Mouse (Mus musculus) frontal cortex, postnatal 14 days (tissue): Measurements from ENCODE around the gene Kdm6a.

Experiments
- DNase-seq, 2 experiments: peaks; one replicate each; pipeline ENCODE4 v3.0.0; 2022; ENCODE audit warnings: low spot score in 2 of 2

The Kdm6a gene

DNA sequence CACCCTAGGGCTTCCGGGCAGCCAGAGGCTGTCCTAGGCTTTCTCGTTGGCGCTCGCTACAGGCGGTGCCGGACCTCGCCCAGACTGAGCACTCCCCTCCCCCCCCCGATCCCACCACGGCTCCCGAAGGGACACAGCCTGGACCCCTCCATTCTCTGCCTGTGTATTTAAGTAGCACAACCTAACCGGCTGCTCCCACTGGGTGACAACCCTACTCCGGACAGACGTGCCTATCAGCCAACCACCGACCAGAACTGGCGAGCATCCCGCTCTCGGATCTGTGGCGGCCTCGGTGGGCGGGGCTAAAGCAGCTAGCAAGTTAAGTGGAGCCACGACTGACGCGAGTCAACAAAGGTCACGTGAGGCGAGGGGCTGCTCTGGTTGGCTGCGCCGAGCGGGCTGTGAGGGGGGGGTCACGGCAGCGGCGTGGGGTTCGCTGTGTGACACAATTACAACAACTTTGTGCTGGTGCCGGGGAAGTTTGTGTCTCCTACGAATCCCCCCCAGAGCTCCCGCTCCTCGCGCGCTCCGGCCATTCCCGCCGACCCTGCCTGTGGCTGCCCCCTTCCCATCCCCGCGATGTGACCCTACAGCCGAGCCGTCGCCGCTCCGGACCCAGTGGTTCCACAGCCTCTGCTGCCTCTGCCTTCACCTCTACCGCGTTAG is at the start of gene Kdm6a:
Gene Kdm6a (plus strand): TSS at position 384 of the 666 bp plus-strand sequence.
- DNase-seq = peak; percentile 99 to 100

DNA sequence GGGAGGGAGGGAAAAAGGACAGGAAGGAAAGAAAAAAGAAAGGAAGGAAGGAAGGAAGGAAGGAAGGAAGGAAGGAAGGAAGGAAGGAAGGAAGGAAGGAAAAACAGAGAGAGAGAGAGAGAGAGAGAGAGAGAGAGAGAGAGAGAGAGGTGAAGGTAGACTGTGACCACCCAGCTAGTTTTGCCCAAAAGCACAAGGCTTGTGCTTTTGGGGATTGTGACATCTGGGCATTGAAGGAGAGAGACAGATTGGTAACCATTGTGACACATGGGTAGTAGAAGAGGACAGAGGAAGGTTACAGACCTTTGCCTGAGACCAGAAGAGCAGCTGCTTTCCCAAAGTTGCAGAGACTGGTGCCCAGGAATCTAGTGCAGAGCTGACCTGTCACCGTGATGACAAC is 16.8 kb upstream of the Kdm6a start, which contains the start of gene Dusp21:
Gene Dusp21 (plus strand): TSS at position 301 of the 400 bp plus-strand sequence.
- DNase-seq = no peak

DNA sequence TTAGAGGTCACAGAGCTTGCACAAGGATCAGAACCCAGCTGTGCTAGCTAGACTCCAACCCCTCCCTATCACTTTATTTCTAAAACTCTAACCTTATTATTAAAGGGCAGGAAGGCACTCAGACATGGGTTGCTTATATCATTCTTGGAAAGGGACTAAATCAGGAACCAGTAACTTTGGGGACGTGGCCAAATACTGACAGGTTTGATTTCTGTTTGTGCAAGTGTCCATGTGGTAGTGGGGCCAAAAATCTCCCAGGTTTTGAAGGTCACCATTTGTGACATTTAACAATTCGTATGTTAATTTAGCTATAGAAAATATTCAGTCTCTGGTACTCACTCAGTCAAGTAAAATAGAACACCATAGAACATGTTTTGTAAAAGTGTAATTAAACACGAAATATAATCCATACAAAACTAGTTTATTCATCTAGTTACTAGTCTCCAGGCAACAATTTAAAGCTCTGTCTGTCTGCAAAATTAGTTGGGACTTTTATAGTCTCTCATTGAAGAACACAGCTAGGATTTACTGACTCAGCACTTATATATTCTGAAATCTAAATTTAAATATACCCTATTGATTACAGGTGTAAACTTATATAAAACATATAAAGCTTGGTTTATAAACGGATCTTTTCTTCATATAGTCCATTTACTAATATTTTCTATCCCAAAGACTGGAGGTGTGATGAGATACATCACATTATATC is 1.5 kb upstream of the Kdm6a start:
- no peak for DNase-seq

DNA sequence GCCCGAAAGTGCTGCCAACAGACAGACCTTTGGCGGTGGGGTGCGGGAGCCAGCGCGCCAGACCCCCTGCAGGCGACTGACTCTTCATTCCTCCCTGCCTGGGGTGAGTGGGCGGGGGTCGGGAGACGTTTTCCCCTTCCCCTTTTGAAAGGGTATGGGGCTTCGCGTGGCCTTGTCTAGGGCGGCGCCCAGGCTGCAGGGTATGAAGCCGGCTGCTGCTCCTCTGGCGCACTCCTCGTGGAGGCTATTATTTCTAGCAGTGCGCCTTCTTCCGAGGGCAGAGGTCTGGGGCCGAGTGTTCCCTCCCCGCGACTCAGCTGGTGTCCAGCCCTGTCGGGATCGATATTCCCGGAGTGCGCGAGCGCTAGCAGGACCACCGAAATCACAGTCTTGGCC is 581 bp upstream of the Kdm6a start:
- DNase-seq = peak in 1 of 2 experiments; percentile 61

DNA sequence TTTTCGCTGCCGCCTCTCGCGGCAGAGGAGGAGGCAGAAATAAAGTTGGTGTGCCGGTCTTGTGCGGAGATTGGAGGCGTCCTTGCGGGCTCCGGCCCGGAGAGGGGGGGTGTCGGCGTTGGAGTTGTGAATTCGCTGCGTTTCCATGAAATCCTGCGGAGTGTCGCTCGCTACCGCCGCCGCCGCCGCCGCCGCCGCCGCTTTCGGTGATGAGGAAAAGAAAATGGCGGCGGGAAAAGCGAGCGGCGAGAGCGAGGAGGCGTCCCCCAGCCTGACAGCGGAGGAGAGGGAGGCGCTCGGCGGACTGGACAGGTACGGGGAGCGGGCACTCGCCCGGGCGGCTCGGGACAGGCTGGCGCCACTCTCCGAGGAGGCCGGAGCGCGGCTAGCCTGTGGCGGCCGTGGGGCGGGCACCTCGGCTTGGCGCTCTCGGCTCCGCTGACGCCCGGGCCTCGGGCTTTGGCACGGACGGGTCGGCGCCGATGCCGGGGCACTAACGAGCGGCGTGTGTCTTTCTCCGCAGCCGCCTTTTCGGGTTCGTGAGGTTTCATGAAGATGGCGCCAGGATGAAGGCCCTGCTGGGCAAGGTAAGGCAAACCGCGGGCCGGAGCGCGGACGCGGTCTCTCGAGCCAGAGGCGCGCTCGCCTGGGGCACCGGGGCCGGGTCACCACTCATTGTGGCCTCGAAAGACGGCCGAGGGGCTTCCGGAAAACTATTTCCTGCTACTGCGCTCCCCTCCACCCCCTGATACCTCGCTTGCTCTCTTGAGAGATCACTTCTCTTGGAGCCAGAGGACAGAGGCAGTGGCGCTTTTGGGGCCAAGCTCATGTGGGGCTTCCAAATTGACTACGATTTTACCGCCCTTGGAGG is 721 bp downstream of the Kdm6a start:
- peak; percentile 6 to 63 for DNase-seq

DNA sequence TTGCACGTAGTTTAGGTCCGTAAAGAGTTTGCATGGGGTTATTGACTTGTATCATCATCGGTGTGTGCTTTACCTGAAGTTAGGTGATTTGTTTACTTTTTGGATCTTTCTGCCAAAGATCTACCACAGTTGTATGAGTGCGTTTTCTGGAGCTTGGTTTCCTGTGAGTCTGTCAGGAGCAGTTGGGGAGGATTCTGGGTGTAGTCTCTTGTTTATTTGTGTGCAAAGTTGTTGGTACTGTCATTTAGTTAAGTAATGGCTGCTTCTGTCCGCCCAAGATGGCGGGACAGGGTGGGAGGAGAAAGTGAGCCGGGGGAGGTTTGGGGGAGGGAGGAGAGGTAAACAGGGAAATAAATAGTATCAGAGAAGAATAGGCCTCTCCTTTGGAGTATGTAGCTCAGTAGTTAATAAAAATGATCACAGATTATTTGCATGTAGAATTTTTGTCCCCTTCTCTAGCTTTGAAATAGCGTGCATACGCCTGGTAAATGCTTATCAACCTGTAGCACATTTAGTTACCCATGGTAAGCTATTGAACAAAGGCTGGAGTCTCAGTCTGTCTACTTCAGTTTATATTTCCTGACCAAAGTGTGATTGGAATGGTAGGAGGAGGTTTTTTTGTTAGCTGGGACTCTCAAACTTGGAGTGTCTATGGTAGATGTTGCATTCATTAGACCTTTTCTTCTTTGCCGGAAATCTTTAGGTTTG is 1.7 kb downstream of the Kdm6a start:
- no peak for DNase-seq

DNA sequence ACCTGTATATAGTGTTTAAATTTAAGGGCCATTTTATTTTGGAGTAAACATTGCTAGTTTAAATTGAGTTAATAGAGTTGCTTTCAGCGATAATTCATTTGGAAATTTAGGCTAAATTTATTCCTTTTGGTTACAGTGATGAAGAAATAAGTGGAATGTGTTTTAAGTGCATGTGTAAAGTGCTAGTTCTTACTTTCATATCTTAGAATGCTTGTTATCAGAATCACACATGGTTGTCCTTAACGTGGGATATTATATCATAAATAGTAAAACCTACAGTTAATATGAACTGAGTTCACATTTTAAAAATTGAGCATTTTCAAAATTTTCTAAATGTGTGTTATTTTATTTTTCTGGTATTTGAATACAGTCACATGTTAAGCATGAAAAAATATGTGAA is 2.7 kb downstream of the Kdm6a start:
- no peak for DNase-seq

DNA sequence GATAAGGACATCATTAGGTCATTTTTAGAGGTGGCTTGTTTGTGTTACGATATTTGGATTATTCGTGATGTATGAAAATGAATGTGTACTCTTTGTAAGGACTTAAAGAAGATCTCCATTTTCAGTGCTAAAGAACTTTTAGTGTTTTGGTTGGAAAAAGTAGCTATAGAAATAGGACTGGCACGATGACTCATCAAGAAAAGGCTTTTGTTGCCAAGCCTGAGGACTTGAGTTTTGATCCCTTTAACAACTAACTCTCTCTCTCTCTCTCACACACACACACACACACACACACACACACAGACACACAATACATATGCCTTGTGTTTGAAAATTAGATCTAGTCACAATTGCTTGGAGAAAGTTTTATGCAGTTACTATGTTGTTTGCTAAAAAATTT is 4.6 kb downstream of the Kdm6a start:
- no peak for DNase-seq

DNA sequence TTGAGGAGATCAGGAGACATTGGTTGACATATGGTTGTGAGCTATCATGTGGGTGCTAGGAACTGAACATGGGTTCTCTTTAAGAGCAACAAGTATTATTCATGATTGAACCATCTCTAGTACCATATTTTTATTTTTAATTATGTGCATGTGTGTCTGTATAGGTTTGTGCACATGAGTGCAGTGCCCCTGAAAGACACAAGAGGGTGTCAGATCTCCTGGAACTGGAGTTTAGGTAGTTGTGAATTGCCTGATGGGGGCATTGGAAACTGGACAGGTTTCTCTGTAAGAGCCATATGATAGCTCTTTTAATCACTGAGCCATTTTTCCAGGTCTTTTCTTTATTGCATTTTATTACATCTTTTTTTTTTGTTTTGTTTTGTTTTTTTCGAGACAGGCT is 6.6 kb downstream of the Kdm6a start:
- no peak for DNase-seq

DNA sequence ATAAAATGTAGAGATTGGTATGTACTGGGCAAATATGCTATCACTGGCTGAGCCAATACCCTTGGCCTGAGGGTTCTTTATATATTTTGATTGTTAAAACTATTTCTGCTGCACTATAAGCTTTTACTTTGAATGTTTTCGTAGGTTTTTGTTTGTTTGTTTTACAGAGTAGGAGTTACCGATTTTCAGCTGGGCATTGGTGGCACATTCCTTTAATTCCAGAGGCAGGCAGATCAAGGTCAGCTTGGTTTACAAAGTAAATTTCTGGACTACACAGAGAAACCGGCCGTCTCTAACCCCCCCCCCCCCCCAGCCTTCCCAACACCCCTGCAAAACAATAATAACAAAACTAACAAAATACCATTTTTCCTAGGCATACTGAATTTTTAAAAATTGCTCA is 12.5 kb downstream of the Kdm6a start:
- no peak for DNase-seq

DNA sequence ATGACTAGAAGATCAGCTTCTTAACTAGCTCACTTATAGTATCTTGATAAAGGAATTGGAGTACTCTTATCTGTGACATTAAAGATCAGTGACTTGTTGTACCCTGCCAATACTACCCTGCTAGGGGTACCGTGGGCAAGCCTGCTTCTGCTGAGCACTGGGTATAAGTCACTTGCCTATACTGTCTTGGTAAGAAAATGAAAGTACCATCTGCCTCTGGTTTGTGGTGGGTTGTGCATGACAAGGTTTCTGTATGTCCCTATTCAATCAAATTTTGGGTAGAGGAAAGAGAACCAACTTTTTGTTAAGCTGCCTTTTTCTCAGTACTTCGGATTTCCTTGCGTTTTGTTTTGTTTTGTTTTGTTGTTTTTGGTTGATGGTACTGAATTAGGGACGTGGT is 15.4 kb downstream of the Kdm6a start:
- no peak for DNase-seq

DNA sequence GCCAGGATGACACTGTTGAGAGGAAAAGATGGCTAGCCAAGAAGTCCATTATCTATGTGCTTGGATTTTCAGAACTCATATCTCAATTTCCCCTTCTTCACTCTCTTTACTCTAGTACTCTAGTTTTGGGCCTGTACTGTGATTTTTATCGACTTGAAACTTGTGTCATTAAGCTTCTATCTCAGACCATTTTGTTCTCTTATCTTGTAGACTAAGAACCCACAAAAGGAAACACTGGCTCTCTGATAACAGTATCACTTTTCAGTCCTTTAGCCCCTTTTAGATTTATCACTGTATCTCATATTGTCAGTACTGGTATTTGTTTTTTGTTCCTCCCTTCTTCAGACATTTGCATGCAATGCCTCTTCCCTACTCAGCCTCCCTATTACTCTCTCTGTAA is 17.1 kb downstream of the Kdm6a start:
- DNase-seq = no peak

DNA sequence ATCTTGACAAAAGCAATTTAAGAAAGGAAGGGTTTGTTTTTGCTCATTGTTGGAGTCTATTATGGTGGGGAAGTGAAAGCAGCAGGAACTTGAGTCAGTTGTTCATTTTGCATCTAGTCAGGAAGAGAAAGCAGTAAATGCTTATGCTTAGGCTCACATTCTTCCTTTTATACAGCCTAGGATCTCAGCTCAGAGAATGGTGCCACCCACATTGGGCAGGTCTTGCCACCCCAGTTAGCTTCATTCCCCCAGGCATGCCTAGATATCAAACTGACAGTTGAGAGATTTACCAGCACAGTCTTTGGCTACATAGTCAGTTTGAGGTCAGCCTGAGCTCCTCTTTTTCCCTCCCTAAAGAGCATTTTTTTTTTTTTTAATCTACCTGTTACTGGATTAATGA is 24.8 kb downstream of the Kdm6a start:
- DNase-seq = no peak

DNA sequence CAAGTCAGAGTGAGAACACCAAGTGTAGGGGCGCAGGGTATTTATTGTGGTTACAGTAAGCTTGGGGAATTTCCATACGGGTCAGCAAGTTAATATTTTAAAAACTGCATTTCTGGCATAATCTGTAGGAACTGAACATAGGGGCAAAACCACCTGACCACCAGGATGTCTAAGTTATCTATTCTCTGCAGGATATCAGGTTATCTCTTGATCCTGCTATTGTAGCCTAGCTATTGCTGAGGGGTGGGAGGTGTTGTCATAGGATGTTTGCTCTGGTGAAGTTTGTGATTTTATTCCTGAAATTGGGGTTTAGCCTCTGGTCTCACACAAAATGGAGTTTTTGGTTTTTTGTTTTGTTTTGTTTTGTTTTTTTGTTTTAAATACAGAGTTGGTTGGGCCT is 25.9 kb downstream of the Kdm6a start:
- no peak for DNase-seq

DNA sequence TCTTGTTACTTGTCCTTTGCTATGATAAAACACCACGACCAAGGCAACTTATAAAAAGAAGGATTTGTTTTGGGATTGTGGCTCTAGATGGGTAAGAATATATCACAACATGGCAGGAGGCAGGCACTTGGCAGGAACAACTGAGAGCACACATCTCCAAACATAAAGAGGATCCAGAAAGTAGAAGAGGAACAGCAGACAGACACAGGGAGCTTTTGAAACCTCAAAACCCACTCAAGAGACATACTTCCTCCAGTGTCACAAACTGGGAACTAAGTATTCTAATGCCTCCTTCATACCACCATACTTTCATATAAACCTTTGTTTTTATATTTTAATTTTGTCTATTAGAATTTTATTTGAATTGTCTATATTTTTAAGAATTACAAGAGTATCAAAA is 77.2 kb downstream of the Kdm6a start:
- DNase-seq = no peak

DNA sequence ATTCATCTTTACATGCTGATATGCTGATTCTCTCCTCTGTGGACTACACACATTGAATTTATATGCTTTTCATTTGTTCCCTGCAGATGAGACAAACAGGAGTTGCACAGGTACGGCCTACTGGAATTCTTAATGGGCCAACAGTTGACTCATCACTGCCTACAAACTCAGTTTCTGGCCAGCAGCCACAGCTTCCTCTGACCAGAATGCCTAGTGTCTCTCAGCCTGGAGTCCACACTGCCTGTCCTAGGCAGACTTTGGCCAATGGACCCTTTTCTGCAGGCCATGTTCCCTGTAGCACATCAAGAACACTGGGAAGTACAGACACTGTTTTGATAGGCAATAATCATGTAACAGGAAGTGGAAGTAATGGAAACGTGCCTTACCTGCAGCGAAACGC is 88.2 kb downstream of the Kdm6a start:
- DNase-seq = no peak

DNA sequence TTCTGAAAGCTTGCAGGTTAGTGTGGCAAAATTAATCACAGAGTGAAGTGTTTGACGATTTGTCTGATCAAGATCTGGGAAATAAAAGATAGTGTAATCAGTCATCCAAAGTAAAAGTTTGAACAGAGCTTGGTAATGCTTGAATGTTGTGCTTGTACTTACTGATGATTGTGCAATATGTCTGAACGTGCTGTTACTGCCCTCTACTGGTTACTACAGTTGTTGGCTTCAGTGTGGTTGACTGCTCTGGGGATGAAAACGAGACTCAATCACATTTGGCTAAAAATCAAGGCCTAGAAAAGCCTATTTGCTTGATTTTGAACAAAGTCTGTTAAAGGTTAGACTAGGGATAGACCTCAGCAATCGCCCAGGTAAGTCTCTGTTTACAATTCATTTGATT is 92.4 kb downstream of the Kdm6a start:
- DNase-seq = peak in 1 of 2 experiments; percentile 35

DNA sequence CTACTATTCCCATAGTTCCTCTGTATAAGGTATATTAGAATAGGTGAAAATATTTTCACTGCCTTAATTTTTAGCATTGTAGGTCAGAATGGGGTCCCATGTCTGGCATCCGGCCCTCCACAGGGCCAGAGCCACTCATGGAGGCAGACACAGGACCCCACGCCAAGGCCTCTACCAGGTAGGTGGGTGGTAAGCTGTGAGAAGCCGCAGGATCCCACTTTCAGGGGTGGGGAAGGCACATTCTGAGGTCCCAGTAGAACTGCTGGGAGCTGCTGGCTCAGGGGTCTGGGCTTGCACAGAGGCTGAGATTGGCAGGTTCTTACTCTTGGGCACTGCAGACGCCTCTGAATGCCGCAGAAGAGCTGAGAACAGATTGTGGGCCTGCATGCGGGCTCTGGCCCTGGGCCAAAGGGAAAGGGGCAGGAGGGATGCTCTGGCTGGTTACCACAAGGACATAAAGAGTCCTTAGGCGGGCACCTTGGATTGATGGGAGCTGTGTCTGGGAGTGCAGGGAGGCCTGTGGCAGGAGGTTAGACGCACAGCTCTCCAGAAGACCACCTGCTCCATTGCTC is 95.9 kb downstream of the Kdm6a start:
- no peak for DNase-seq

DNA sequence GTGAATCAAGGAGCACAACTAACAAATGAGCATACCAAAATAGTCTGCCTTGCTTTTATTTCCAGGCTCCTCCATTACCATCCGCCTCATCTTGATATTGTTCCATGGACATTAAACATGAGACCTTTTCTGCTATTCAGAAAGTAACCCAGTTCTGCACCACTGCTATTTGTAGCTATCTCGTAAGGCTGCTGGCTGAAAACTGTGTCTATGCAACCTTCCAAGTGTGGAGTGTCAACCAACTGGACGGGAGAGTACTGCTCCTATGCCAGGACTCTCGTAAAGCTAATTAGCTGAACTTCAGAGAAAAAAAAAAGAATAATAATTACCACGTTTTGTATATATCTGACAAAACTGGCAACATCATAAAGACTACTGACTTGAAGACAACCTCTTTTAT is 116.2 kb downstream of the Kdm6a start:
- DNase-seq = no peak

DNA sequence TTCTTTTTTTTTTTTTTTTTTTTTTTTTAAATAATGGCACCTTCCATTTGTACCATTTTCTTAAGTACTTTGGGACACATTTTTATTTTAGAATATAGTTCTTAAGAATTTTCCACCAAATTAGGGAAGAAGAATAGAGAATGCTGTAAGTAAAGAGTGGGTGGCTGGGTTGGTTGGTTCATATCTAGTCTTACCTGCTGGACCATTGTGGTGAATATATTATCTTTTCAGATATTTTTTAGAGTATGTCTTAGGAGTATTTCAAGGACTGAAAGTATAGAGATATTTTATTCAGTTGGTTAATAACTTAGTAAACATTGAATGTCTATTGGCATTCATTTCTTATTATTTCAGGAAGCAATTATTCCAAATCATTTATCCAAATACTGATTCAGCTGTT is 117.8 kb downstream of the Kdm6a start:
- DNase-seq = no peak
